Mouse (Mus musculus): ENCODE data around the gene Shroom4. TPM values are rescaled to one million over a fixed set of nuclear protein-coding genes. Genes with fewer than 3 reads are reported as not detected.
"Not testable (repeated sequence)": the region's sequence is repeated elsewhere in the genome, so short reads cannot be mapped to it uniquely, and the experiment has no call there.

Gene Shroom4
- polyA plus RNA-seq, 1 experiment, result 12.9 TPM

GRCm38 (mm10) chrX:6409114-6409513 lies 9.5 kb downstream of the Shroom4 start:
- H3K4me3 ChIP-seq (replicated peaks; ENCODE audit: extremely low read depth, low read depth, low read length), result no peak overlapping the region
- no peak for DNase-seq
- 49% methylated on average over 6 of the region's 6 CpGs for WGBS
- H3K4me1 ChIP-seq (ENCODE audit: control insufficient read depth, insufficient read depth, low read length), result peaks cover 2% of the 10 kb centered on the region; the same call in 1 of the 2 replicates
- TF ChIP-seq POLR2A (IDR thresholded peaks at IDR 0.05; ENCODE audit: borderline replicate concordance, extremely low read depth, low read depth, low read length) (no peak), CTCF (IDR thresholded peaks at IDR 0.05; ENCODE audit: insufficient read depth, low read length) (no peak)

GRCm38 (mm10) chrX:6415412-6415811 lies 15.8 kb downstream of the Shroom4 start:
- TF ChIP-seq CTCF (IDR thresholded peaks at IDR 0.05; ENCODE audit: insufficient read depth, low read length) (no peak), POLR2A (IDR thresholded peaks at IDR 0.05; ENCODE audit: borderline replicate concordance, extremely low read depth, low read depth, low read length) (no peak)
- DNase-seq, result no peak
- WGBS, result 75% methylated on average over 12 of the region's 12 CpGs
- Histone ChIP-seq H3K4me3 (replicated peaks; ENCODE audit: extremely low read depth, low read depth, low read length) (no peak overlapping the region), H3K4me1 (ENCODE audit: control insufficient read depth, insufficient read depth, low read length) (no peaks in the 10 kb centered on the region)

- DNase-seq, result no peak
- H3K4me1 ChIP-seq (ENCODE audit: control insufficient read depth, insufficient read depth, low read length), result no peaks in the 10 kb centered on the region
- TF ChIP-seq CTCF (IDR thresholded peaks at IDR 0.05; ENCODE audit: insufficient read depth, low read length), result no peak
- no peak for TF ChIP-seq POLR2A (IDR thresholded peaks at IDR 0.05; ENCODE audit: borderline replicate concordance, extremely low read depth, low read depth, low read length)
- no peak overlapping the region for H3K4me3 ChIP-seq (replicated peaks; ENCODE audit: extremely low read depth, low read depth, low read length)
- 78% methylated on average over 5 of the region's 5 CpGs for WGBS
Observed at GRCm38 (mm10) chrX:6415936-6416335, 16.3 kb downstream of the Shroom4 start.

- TF ChIP-seq CTCF (IDR thresholded peaks at IDR 0.05; ENCODE audit: insufficient read depth, low read length) (no peak), POLR2A (IDR thresholded peaks at IDR 0.05; ENCODE audit: borderline replicate concordance, extremely low read depth, low read depth, low read length) (no peak)
- 48% methylated on average over 4 of the region's 4 CpGs for WGBS
- DNase-seq, result no peak
Observed at GRCm38 (mm10) chrX:6418140-6418539, 18.5 kb downstream of the Shroom4 start.

GRCm38 (mm10) chrX:6435260-6435659 lies 35.6 kb downstream of the Shroom4 start:
- H3K4me1 ChIP-seq (ENCODE audit: control insufficient read depth, insufficient read depth, low read length), result no peaks in the 10 kb centered on the region
- TF ChIP-seq CTCF (IDR thresholded peaks at IDR 0.05; ENCODE audit: insufficient read depth, low read length), result no peak
- TF ChIP-seq POLR2A (IDR thresholded peaks at IDR 0.05; ENCODE audit: borderline replicate concordance, extremely low read depth, low read depth, low read length), result no peak
- WGBS, result 63% methylated on average over 2 of the region's 2 CpGs
- DNase-seq, result no peak
- H3K4me3 ChIP-seq (replicated peaks; ENCODE audit: extremely low read depth, low read depth, low read length), result no peak overlapping the region

More at GRCm38 (mm10) chrX:6418140-6418539, 18.5 kb downstream of the Shroom4 start:
- H3K4me1 ChIP-seq (ENCODE audit: control insufficient read depth, insufficient read depth, low read length), result no peaks in the 10 kb centered on the region
- H3K4me3 ChIP-seq (replicated peaks; ENCODE audit: extremely low read depth, low read depth, low read length), result no peak overlapping the region

- no peak overlapping the region for H3K4me3 ChIP-seq (replicated peaks; ENCODE audit: extremely low read depth, low read depth, low read length)
- peak; percentile 28 for DNase-seq
- TF ChIP-seq CTCF (IDR thresholded peaks at IDR 0.05; ENCODE audit: insufficient read depth, low read length) (no peak), POLR2A (IDR thresholded peaks at IDR 0.05; ENCODE audit: borderline replicate concordance, extremely low read depth, low read depth, low read length) (no peak)
- peaks cover 3% of the 10 kb centered on the region for H3K4me1 ChIP-seq (ENCODE audit: control insufficient read depth, insufficient read depth, low read length)
- WGBS, result 33% methylated on average over 1 of the region's 1 CpGs
Observed at GRCm38 (mm10) chrX:6446422-6446821, 46.8 kb downstream of the Shroom4 start.

- peaks cover 3% of the 10 kb centered on the region for H3K4me1 ChIP-seq (ENCODE audit: control insufficient read depth, insufficient read depth, low read length)
- TF ChIP-seq CTCF (IDR thresholded peaks at IDR 0.05; ENCODE audit: insufficient read depth, low read length), result no peak
- TF ChIP-seq POLR2A (IDR thresholded peaks at IDR 0.05; ENCODE audit: borderline replicate concordance, extremely low read depth, low read depth, low read length), result no peak
- 56% methylated on average over 4 of the region's 4 CpGs for WGBS
- no peak for DNase-seq
- H3K4me3 ChIP-seq (replicated peaks; ENCODE audit: extremely low read depth, low read depth, low read length), result no peak overlapping the region
Observed at GRCm38 (mm10) chrX:6448001-6448400, 48.3 kb downstream of the Shroom4 start.

GRCm38 (mm10) chrX:6453220-6453619 lies 53.6 kb downstream of the Shroom4 start:
- TF ChIP-seq CTCF (IDR thresholded peaks at IDR 0.05; ENCODE audit: insufficient read depth, low read length) (no peak), POLR2A (IDR thresholded peaks at IDR 0.05; ENCODE audit: borderline replicate concordance, extremely low read depth, low read depth, low read length) (no peak)
- Histone ChIP-seq H3K4me1 (ENCODE audit: control insufficient read depth, insufficient read depth, low read length) (peaks cover 3% of the 10 kb centered on the region), H3K4me3 (replicated peaks; ENCODE audit: extremely low read depth, low read depth, low read length) (no peak overlapping the region)
- WGBS, result 88% methylated on average over 4 of the region's 4 CpGs
- no peak for DNase-seq

GRCm38 (mm10) chrX:6469251-6469650 lies 69.6 kb downstream of the Shroom4 start:
- H3K4me1 ChIP-seq (ENCODE audit: control insufficient read depth, insufficient read depth, low read length); H3K4me3 ChIP-seq (replicated peaks; ENCODE audit: extremely low read depth, low read depth, low read length); DNase-seq: not testable (repeated sequence)
- no CpG with 5 or more reads among the region's 1 CpGs for WGBS

- WGBS, result no CpG with 5 or more reads among the region's 1 CpGs
- not testable (repeated sequence) for H3K4me3 ChIP-seq (replicated peaks; ENCODE audit: extremely low read depth, low read depth, low read length); DNase-seq; H3K4me1 ChIP-seq (ENCODE audit: control insufficient read depth, insufficient read depth, low read length)
Observed at GRCm38 (mm10) chrX:6472563-6472962, 72.9 kb downstream of the Shroom4 start.

GRCm38 (mm10) chrX:6475177-6475576 lies 75.5 kb downstream of the Shroom4 start:
- DNase-seq, result no peak
- 10% methylated on average over 1 of the region's 1 CpGs for WGBS

More at GRCm38 (mm10) chrX:6475177-6475576, 75.5 kb downstream of the Shroom4 start:
- TF ChIP-seq CTCF (IDR thresholded peaks at IDR 0.05; ENCODE audit: insufficient read depth, low read length) (peak; percentile 20; the same call in 1 of the 2 replicates), POLR2A (IDR thresholded peaks at IDR 0.05; ENCODE audit: borderline replicate concordance, extremely low read depth, low read depth, low read length) (no peak)
- H3K4me1 ChIP-seq (ENCODE audit: control insufficient read depth, insufficient read depth, low read length), result no peaks in the 10 kb centered on the region
- H3K4me3 ChIP-seq (replicated peaks; ENCODE audit: extremely low read depth, low read depth, low read length), result no peak overlapping the region

All from lung, adult 2 months (tissue).